Mouse (Mus musculus) limb, embryonic 13.5 days (tissue): ENCODE results near the gene Fam76a. TPM values are rescaled to one million over a fixed set of nuclear protein-coding genes. Genes with fewer than 3 reads are reported as not detected.
A peak's percentile ranks its signal among the peaks of the same experiment; 100 is the strongest.

ENCODE experiments used
- ATAC-seq: fragments of 200-750 bp; cut with Nextera tagmentation; 2 replicates; pipeline ENCODE4 v1.8.0; 2017; ENCODE audit warnings: low read depth, moderate number of reproducible peaks, moderate TSS enrichment; ENCODE audit not compliant: low FRiP score
- H3K27ac ChIP-seq: fragments of 300-500 bp; sonication (generic); 2 replicates; pipeline ENCODE4 v1.5.1; 2015; ENCODE audit warnings: inconsistent platforms, mild to moderate bottlenecking, moderate library complexity
- H3K27me3 ChIP-seq: fragments of 300-500 bp; sonication (generic); 2 replicates; pipeline ENCODE4 v1.6.1; 2015; ENCODE audit warnings: mild to moderate bottlenecking, inconsistent platforms
- H3K36me3 ChIP-seq: fragments of 300-500 bp; sonication (generic); 2 replicates; pipeline ENCODE4 v1.6.1; 2015; ENCODE audit warnings: inconsistent platforms, mild to moderate bottlenecking, moderate library complexity
- H3K4me1 ChIP-seq: fragments of 300-500 bp; sonication (generic); 2 replicates; pipeline ENCODE4 v1.6.1; 2015; ENCODE audit warnings: inconsistent platforms
- H3K4me2 ChIP-seq: fragments of 300-500 bp; sonication (generic); replicated peaks from 2 replicates; pipeline ENCODE4 v1.6.1; 2015; ENCODE audit warnings: inconsistent platforms, mild to moderate bottlenecking, moderate library complexity
- H3K4me3 ChIP-seq: fragments of 300-500 bp; sonication (generic); 2 replicates; pipeline ENCODE4 v1.5.1; 2015; ENCODE audit warnings: moderate library complexity, mild to moderate bottlenecking, inconsistent platforms
- H3K9ac ChIP-seq: fragments of 300-500 bp; sonication (generic); 2 replicates; pipeline ENCODE4 v1.6.1; 2015; ENCODE audit warnings: mild to moderate bottlenecking, inconsistent platforms
- H3K9me3 ChIP-seq: fragments of 300-500 bp; sonication (generic); 2 replicates; pipeline ENCODE4 v1.6.1; 2016; ENCODE audit warnings: inconsistent platforms
- WGBS: fragments of 180-500 bp; shearing (Covaris S2); methylation state at CpG from one replicate; pipeline ENCODE4 v1.1.7; 2015; 5-methylcytosine and 5-hydroxymethylcytosine counted together
- polyA plus RNA-seq: library from polyadenylated mRNA; unstranded; fragments of >200 nt; fragmentation: Nextera tagmentation; extraction: Ambion mirVana; gene quantifications from 2 replicates; pipeline ENCODE4 v1.2.1, GENCODE M21; 2015

Gene Fam76a
- 39.9 and 44.8 TPM in 2 replicates for polyA plus RNA-seq

- peaks cover 20% of the 10 kb centered on the region for H3K36me3 ChIP-seq
- no peaks in the 10 kb centered on the region for H3K9me3 ChIP-seq
- WGBS = 0% methylated on average over 40 of the region's 53 CpGs
- peak; percentile 98 for ATAC-seq
- peak within 1 kb of the TSS; percentile 85 for H3K4me2 ChIP-seq
- no peaks in the 10 kb centered on the region for H3K27me3 ChIP-seq
- H3K4me3 ChIP-seq = peak within 1 kb of the TSS; percentile 98
- peak within 1 kb of the TSS; percentile 89 for H3K9ac ChIP-seq
- peak within 1 kb of the TSS; percentile 82 for H3K27ac ChIP-seq
- H3K4me1 ChIP-seq = peaks cover 13% of the 10 kb centered on the region
Measured at GRCm38 (mm10) chr4:132922558-132923008, at the start of gene Fam76a. Gene Fam76a, minus strand, starts transcription at chr4:132922558.

- Histone ChIP-seq H3K9ac (no peak overlapping the region), H3K4me3 (no peak overlapping the region), H3K4me2 (no peak overlapping the region), H3K27me3 (peaks cover 38% of the 10 kb centered on the region), H3K4me1 (peaks cover 33% of the 10 kb centered on the region), H3K36me3 (no peaks in the 10 kb centered on the region), H3K27ac (no peak overlapping the region), H3K9me3 (no peaks in the 10 kb centered on the region)
- WGBS = 72% methylated on average over 3 of the region's 3 CpGs
- ATAC-seq = no peak
Measured at GRCm38 (mm10) chr4:132972101-132972500, 49.7 kb upstream of the Fam76a start.

- Histone ChIP-seq H3K4me1 (peaks cover 33% of the 10 kb centered on the region), H3K27me3 (peaks cover 38% of the 10 kb centered on the region), H3K9ac (no peak overlapping the region), H3K36me3 (no peaks in the 10 kb centered on the region), H3K27ac (no peak overlapping the region), H3K4me2 (no peak overlapping the region), H3K9me3 (no peaks in the 10 kb centered on the region), H3K4me3 (no peak overlapping the region)
- WGBS = 71% methylated on average over 6 of the region's 6 CpGs
- no peak for ATAC-seq
Measured at GRCm38 (mm10) chr4:132971601-132972000, 49.2 kb upstream of the Fam76a start.

GRCm38 (mm10) chr4:132968105-132968938 lies 46.0 kb upstream of the Fam76a start:
- no peak overlapping the region for H3K27ac ChIP-seq

GRCm38 (mm10) chr4:132964473-132964872 lies 42.1 kb upstream of the Fam76a start:
- Histone ChIP-seq H3K4me1 (peaks cover 40% of the 10 kb centered on the region), H3K4me3 (no peak overlapping the region), H3K27ac (no peak overlapping the region), H3K4me2 (no peak overlapping the region), H3K27me3 (no peaks in the 10 kb centered on the region), H3K9ac (0 out of 2 replicates have a peak overlapping the region, but pooled peaks have one; percentile 31), H3K9me3 (no peaks in the 10 kb centered on the region), H3K36me3 (no peaks in the 10 kb centered on the region)
- no peak for ATAC-seq
- WGBS = 32% methylated on average over 5 of the region's 5 CpGs

More at GRCm38 (mm10) chr4:132968105-132968938, 46.0 kb upstream of the Fam76a start:
- 31% methylated on average over 6 of the region's 6 CpGs for WGBS
- H3K36me3 ChIP-seq = no peaks in the 10 kb centered on the region
- ATAC-seq = no peak
- no peak overlapping the region for H3K4me2 ChIP-seq
- no peaks in the 10 kb centered on the region for H3K9me3 ChIP-seq
- no peak overlapping the region for H3K4me3 ChIP-seq
- H3K9ac ChIP-seq = no peak overlapping the region
- peaks cover 8% of the 10 kb centered on the region for H3K27me3 ChIP-seq
- peaks cover 25% of the 10 kb centered on the region for H3K4me1 ChIP-seq

- WGBS = 42% methylated on average over 3 of the region's 3 CpGs
- Histone ChIP-seq H3K36me3 (no peaks in the 10 kb centered on the region), H3K9me3 (no peaks in the 10 kb centered on the region), H3K27me3 (no peaks in the 10 kb centered on the region), H3K9ac (no peak overlapping the region), H3K4me1 (peaks cover 44% of the 10 kb centered on the region), H3K27ac (no peak overlapping the region), H3K4me3 (no peak overlapping the region), H3K4me2 (no peak overlapping the region)
- ATAC-seq = no peak
Measured at GRCm38 (mm10) chr4:132964064-132964463, 41.7 kb upstream of the Fam76a start.

GRCm38 (mm10) chr4:132963436-132963835 lies 41.1 kb upstream of the Fam76a start:
- Histone ChIP-seq H3K4me3 (no peak overlapping the region), H3K27ac (no peak overlapping the region), H3K9me3 (no peaks in the 10 kb centered on the region), H3K4me1 (peaks cover 48% of the 10 kb centered on the region), H3K9ac (no peak overlapping the region), H3K27me3 (no peaks in the 10 kb centered on the region), H3K4me2 (no peak overlapping the region), H3K36me3 (no peaks in the 10 kb centered on the region)
- WGBS = 27% methylated on average over 2 of the region's 2 CpGs
- ATAC-seq = no peak

- Histone ChIP-seq H3K27me3 (no peaks in the 10 kb centered on the region), H3K36me3 (no peaks in the 10 kb centered on the region), H3K9me3 (no peaks in the 10 kb centered on the region), H3K4me1 (peaks cover 43% of the 10 kb centered on the region), H3K4me2 (no peak overlapping the region), H3K27ac (no peak overlapping the region), H3K9ac (no peak overlapping the region), H3K4me3 (no peak overlapping the region)
- no peak for ATAC-seq
- 91% methylated on average over 4 of the region's 4 CpGs for WGBS
Measured at GRCm38 (mm10) chr4:132962628-132963027, 40.3 kb upstream of the Fam76a start.

GRCm38 (mm10) chr4:132961866-132962265 lies 39.5 kb upstream of the Fam76a start:
- ATAC-seq = no peak
- H3K9me3 ChIP-seq = no peaks in the 10 kb centered on the region

GRCm38 (mm10) chr4:132960864-132961639 lies 38.7 kb upstream of the Fam76a start:
- no peak overlapping the region for H3K9ac ChIP-seq
- ATAC-seq = no peak
- 69% methylated on average over 13 of the region's 13 CpGs for WGBS

More at GRCm38 (mm10) chr4:132961866-132962265, 39.5 kb upstream of the Fam76a start:
- H3K27ac ChIP-seq = no peak overlapping the region
- H3K27me3 ChIP-seq = no peaks in the 10 kb centered on the region
- no peaks in the 10 kb centered on the region for H3K36me3 ChIP-seq
- H3K4me1 ChIP-seq = peaks cover 43% of the 10 kb centered on the region
- 72% methylated on average over 5 of the region's 5 CpGs for WGBS
- no peak overlapping the region for H3K9ac ChIP-seq
- H3K4me2 ChIP-seq = no peak overlapping the region
- no peak overlapping the region for H3K4me3 ChIP-seq

GRCm38 (mm10) chr4:132960313-132960712 lies 38.0 kb upstream of the Fam76a start:
- ATAC-seq = no peak
- peaks cover 46% of the 10 kb centered on the region for H3K4me1 ChIP-seq
- no peaks in the 10 kb centered on the region for H3K27me3 ChIP-seq
- no peak overlapping the region for H3K4me3 ChIP-seq
- no peak overlapping the region for H3K4me2 ChIP-seq
- WGBS = 63% methylated on average over 5 of the region's 5 CpGs
- no peak overlapping the region for H3K27ac ChIP-seq
- no peak overlapping the region for H3K9ac ChIP-seq
- no peaks in the 10 kb centered on the region for H3K9me3 ChIP-seq
- H3K36me3 ChIP-seq = no peaks in the 10 kb centered on the region

More at GRCm38 (mm10) chr4:132960864-132961639, 38.7 kb upstream of the Fam76a start:
- Histone ChIP-seq H3K4me1 (peaks cover 43% of the 10 kb centered on the region), H3K36me3 (no peaks in the 10 kb centered on the region), H3K27ac (no peak overlapping the region), H3K4me2 (no peak overlapping the region), H3K9me3 (no peaks in the 10 kb centered on the region), H3K27me3 (no peaks in the 10 kb centered on the region), H3K4me3 (no peak overlapping the region)

- Histone ChIP-seq H3K4me1 (peaks cover 52% of the 10 kb centered on the region), H3K4me3 (no peak overlapping the region), H3K36me3 (no peaks in the 10 kb centered on the region), H3K27ac (peak overlapping the region; percentile 86), H3K27me3 (no peaks in the 10 kb centered on the region), H3K9ac (no peak overlapping the region; the same call in 1 of the 2 replicates), H3K4me2 (0 out of 2 replicates have a peak overlapping the region, but pooled peaks have one; percentile 36), H3K9me3 (no peaks in the 10 kb centered on the region)
- ATAC-seq = no peak
- 51% methylated on average over 3 of the region's 3 CpGs for WGBS
Measured at GRCm38 (mm10) chr4:132959679-132960045, 37.3 kb upstream of the Fam76a start.
